8 mouse cellular contexts compared by ENCODE assay signal in genomic region chr1:152088791-152089401, GRCm38 (mm10). TPM values are rescaled to one million over a fixed set of nuclear protein-coding genes. Genes with fewer than 3 reads are reported as not detected.
DNase-seq lines count a peak whose midpoint lies in the region; ATAC-seq lines count a peak whose summit lies in the region.

No protein-coding gene starts in this region.

- H3K4me3 ChIP-seq in hindbrain, embryonic 16.5 days (ENCODE audit: low read length) = peak overlapping the region; percentile 87

- no peak for ATAC-seq in hindbrain, embryonic 16.5 days

- under 1% methylated on average over 16 of the region's 16 CpGs for WGBS in hindbrain, embryonic 16.5 days

- H3K4me2 ChIP-seq in hindbrain, embryonic 16.5 days (ENCODE audit: low read length) = peak overlapping the region; percentile 70

- H3K9me3 ChIP-seq in hindbrain, embryonic 16.5 days (ENCODE audit: control insufficient read depth, low read length) = no peaks in the 10 kb centered on the region

- peak; percentile 27 for DNase-seq in R1 (ENCODE audit: low read depth, low spot score)
- DNase-seq in cerebellum, adult 9-11 months = peak; percentile 75
- peak; percentile 68 for DNase-seq in gastrocnemius, adult 18-20 months (ENCODE audit: low spot score)
- peak; percentile 16 to 66 for DNase-seq in left cerebral cortex, adult 9 months (ENCODE audit: low spot score in 2 of 2)
- DNase-seq in lung, postnatal 4 days = peak; percentile 38 to 40
- peak; percentile 69 for DNase-seq in right cerebral cortex, adult 18-20 months
- no peak for DNase-seq in c-Kit-positive CD71-positive TER-119-positive erythroid progenitor cells, embryonic 14.5 days (ENCODE audit: low spot score)

- peak overlapping the region; percentile 95 for H3K9ac ChIP-seq in hindbrain, embryonic 16.5 days (ENCODE audit: low read depth, low read length)

- H3K27ac ChIP-seq in hindbrain, embryonic 16.5 days (ENCODE audit: low read depth, low read length) = peak overlapping the region; percentile 96

- no peaks in the 10 kb centered on the region for H3K27me3 ChIP-seq in hindbrain, embryonic 16.5 days (replicated peaks; ENCODE audit: control insufficient read depth, insufficient read depth, low read length)

- peaks cover 47% of the 10 kb centered on the region for H3K4me1 ChIP-seq in hindbrain, embryonic 16.5 days (ENCODE audit: control insufficient read depth, insufficient read depth, low read depth, low read length)

- no peaks in the 10 kb centered on the region for H3K36me3 ChIP-seq in hindbrain, embryonic 16.5 days (ENCODE audit: control insufficient read depth, insufficient read depth, low read length)

RNA-seq across cellular contexts. Expression of gene 1700025G04Rik, which starts 1.0 kb away (rescaled TPM):
- total RNA-seq in gastrocnemius, adult 18-20 months (2021) = 10 to 100 TPM; 72.9 to 79.7 TPM
- polyA plus RNA-seq in hindbrain, embryonic 16.5 days (2015; fragmentation: Nextera tagmentation; extraction: Ambion mirVana) = 24.9 TPM in 2 replicates
